Mouse (Mus musculus): ENCODE measurements around the gene Grap2.

GRCm38 (mm10) chr15:80579121-80579520 is 6.7 kb downstream of the Grap2 start:
- no peak for TF ChIP-seq CTCF (IDR thresholded peaks at IDR 0.05; ENCODE audit: low read depth, low read length)
- TF ChIP-seq POLR2A (IDR thresholded peaks at IDR 0.05; ENCODE audit: extremely low read depth, insufficient read depth, low read length), result no peak

Data from liver, adult 2 months (tissue).